Mouse (Mus musculus): ENCODE measurements around the gene Dnajc1.

DNA sequence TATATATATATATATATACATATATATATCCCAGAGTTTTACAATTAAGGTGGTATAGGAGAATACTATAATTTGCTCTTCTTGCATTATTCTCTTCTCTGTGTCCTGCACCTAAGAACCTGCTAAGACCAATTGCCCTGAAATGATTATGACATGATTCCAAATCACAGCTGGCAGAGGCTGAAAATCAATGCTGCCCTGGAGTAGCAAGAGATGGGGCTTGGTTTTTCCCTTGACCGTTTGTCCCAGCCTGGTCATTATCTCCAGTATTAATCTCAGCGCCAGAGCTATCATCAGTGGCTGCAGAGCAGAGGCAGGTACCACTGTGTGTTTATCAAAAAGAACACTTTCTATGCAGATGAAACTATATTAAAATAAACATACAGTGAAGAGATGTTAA, 9.1 kb upstream of the Dnajc1 start:
- TF ChIP-seq CTCF (IDR thresholded peaks at IDR 0.05; ENCODE audit: low read depth, low read length) (no peak), POLR2A (IDR thresholded peaks at IDR 0.05; ENCODE audit: extremely low read depth, insufficient read depth, low read length) (no peak)

All from liver, adult 2 months (tissue).